Mouse (Mus musculus) fat pad, adult 2 months (tissue): ENCODE data around the gene Hecw1.
"Not testable (repeated sequence)": the region's sequence is repeated elsewhere in the genome, so short reads cannot be mapped to it uniquely, and the experiment has no call there.

Source experiments
- DNase-seq: peaks from one replicate; pipeline ENCODE4 v3.0.0-alpha.2; 2011; ENCODE audit warnings: low read depth, low spot score; ENCODE audit errors: extremely low read depth

Hecw1 gene

GRCm38 (mm10) chr13:14374470-14374869, 148.6 kb downstream of the Hecw1 start:
- no peak for DNase-seq

DNA sequence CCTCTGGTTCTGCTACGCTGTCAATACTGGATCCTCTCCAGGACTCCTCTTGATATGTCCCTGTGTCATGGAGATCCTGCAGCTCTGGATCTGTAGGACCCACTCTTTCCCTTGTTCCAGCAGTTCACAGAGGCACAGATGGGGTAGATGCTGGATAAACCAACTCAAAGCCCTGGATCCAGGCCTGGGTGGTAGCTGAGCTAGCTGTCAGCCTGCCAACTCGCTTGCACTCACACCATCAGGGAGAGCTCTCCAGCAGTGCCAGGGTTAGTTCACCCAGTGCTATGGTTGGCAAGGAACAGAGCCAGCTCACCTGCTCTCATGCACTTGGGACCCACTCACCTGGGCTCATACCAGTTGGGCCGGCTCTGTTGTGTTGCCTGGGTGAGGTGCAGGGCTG, 157.5 kb downstream of the Hecw1 start:
- no peak for DNase-seq

DNA sequence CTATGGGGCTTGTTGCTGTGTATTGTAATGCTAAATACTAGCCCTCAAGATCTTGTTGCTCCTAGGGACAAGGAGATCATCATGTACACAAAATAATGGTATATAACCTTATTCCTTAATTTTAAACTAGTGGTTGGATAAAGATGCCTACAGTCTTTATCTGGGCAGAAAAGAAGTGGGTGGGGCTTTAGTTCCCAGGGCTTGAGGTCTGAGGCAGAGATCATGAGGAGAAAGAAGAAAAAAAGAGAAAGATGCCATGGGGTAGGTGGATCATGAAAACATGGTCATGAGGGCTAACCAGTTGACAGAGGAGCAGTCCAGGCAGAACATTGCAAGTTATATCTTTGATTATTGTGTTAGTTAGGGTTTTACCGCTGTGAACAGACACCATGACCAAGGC, 195.8 kb downstream of the Hecw1 start:
- DNase-seq: no peak

- no peak for DNase-seq
These were observed 216.4 kb downstream of the Hecw1 start for GRCm38 (mm10) chr13:14306617-14307016.

DNA sequence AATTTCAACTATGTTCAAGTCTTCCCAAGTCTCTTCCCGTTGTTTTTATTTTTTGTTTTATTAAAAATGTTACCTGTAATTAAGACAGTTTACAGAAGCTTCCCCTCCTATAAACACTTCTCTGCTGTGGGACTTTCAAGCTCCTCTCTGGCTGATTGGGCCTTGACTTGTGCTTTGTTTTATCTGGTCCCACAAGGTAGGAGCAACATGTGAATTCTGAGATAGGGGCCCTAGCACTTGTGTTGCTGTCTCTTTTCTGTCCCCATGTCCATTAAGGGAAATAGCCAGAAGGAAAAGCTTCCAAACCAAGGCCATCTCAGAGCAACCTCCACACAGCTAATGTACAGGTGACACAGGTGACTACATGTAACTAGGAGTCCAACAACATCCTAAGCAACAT, 218.9 kb downstream of the Hecw1 start:
- DNase-seq: no peak

DNA sequence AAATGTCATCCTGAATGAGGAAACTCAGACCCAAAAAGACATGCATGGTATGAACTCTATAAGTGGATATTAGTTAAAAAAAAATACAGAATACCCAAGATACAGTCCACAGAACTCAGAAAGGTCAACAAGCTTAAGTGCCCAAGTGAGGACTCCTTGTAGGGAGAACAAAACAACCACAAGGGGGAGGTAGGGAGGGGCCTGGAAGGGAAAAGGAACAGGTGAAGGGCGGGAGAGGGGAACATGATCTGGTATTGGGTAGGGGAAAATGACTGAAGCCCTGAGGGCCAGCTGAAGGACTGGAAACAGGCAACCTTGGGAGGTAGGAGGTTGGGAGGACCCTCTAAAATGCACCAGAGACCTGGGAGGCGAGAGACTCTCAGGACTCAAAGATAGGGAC, 220.1 kb downstream of the Hecw1 start:
- no peak for DNase-seq

DNA sequence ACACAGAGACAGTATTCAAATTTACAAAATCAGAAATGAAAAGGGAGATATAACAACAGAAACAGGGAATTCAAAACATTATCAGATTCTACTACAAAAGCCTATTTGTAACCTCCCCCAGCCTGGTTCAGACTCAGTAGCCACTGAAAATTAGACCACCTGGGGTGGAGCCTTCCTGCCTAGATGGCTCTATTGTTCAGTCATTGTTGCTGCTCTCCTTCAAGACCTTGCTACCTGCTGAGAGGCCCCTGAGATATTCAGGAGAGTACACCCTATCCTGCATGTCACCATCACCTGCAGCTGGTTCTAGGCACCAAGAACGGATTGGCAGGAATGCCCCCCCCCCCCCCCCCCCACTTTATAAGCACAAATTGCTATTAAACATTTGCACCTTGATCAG, 233.0 kb downstream of the Hecw1 start:
- no peak for DNase-seq

- no peak for DNase-seq
These were observed 251.6 kb downstream of the Hecw1 start for GRCm38 (mm10) chr13:14271476-14271875.

DNA sequence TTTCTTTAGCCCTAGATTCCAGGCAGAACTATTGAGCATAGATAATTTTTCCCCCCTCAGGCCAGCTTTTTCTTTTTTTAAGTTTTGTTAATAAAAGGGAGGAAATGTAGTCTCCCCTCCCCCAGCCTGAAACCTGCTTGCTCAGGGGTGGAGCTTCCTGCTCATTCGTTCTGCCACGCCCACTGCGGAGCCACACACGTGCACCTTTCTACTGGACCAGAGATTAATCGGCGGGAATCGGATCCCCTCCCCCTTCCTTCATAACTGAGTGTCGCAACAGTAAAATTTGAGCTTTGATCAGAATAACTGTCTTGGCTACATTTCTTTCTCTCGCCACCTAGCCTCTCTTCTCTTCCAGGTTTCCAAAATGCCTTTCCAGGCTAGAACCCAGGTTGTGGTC, 262.1 kb downstream of the Hecw1 start:
- DNase-seq: not testable (repeated sequence)

GRCm38 (mm10) chr13:14245946-14246345, 277.1 kb downstream of the Hecw1 start:
- DNase-seq: no peak

DNA sequence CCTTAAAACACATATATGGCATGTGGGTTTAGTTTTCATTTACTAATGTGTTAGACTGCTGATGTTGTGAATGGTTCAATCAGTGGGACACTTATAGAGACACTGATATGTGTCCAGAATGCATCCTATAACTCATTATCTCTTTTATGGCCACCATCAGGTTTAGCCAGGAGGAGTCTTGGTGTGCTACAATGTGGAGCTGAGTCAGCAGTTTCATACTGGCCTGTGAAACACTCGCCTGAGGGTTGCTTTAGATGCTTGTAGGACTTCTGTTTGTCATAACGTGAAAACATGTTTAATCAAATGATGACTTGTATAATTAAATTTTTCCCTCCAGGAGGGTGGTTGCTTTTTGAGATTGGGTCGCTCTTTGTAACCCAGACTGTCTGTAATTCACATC, 343.4 kb downstream of the Hecw1 start:
- DNase-seq: no peak

DNA sequence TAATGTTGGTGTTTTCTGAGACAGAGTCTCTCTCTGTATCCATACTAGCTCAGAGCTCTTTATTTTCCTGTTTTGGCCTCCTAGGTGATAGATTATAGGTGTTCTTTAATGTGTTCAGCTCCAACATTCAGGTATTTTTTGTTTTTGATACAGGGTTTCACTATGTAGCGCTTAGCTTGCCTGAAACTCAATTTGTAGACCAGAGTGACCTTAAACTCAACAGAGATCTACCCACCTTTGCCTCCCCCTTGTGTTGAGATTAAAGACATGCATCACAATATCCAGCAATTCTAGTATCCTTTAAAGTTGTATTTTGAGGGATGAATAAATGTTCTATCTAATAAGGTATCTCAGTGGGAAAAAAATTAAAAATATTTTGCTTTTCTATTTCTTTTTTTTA, 345.0 kb downstream of the Hecw1 start:
- DNase-seq: no peak
